Mouse (Mus musculus): ENCODE measurements at regions not wholly inside any gene's neighbourhood (a gene's known extent, or its start where the extent isn't known, plus 50 kb on each side); places are given as distances from the start of the nearest gene placed in this dataset.

DNA sequence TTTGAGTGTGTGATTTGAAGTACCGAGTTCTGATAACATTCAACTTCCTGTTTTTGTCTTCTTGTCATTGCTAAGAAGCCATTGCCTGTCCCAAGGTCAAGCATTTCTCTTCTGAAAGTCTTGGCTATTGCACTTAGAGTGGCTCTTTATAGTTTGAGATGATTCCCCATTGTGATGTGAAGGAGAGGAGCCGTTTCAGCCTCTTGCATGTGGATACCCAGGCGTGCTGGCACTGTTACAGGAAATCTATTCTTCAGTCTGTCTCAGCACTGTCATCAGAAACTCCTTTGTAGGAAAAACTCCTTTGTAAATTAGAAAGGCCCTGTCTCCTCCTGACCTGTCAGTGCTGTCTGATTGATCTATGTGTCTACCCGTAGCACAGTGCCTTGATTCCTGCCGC, 114.3 kb upstream of the Frmd6 start:
- TF ChIP-seq CTCF (IDR thresholded peaks at IDR 0.05; ENCODE audit: low read depth) (no peak), EP300 (IDR thresholded peaks at IDR 0.05; ENCODE audit: low read depth) (no peak)
